Mouse (Mus musculus) embryonic fibroblast, embryonic 13.5 days (primary cell): ENCODE measurements at regions not wholly inside any gene's neighbourhood (a gene's known extent, or its start where the extent isn't known, plus 50 kb on each side); places are given as distances from the start of the nearest gene placed in this dataset.

Experiments
- H3K27ac ChIP-seq: 2 replicates; pipeline ENCODE4 v1.5.1; 2012; ENCODE audit warnings: low read length, control low read depth, inconsistent platforms; ENCODE audit not compliant: insufficient read depth
- H3K4me1 ChIP-seq: 2 replicates; pipeline ENCODE4 v1.6.1; 2011; ENCODE audit warnings: low read length; ENCODE audit not compliant: control insufficient read depth, insufficient read depth
- H3K4me3 ChIP-seq: 2 replicates; pipeline ENCODE4 v1.5.1; 2011; ENCODE audit warnings: mild to moderate bottlenecking, control low read depth, low read length; ENCODE audit not compliant: insufficient read depth
- CTCF ChIP-seq: IDR thresholded peaks from 2 replicates; pipeline ENCODE4 v1.5.1; 2011; ENCODE audit warnings: mild to moderate bottlenecking, control low read depth, low read length, moderate library complexity, borderline replicate concordance; ENCODE audit not compliant: insufficient read depth
- POLR2A ChIP-seq: IDR thresholded peaks from 2 replicates; pipeline ENCODE4 v1.6.1; 2011; ENCODE audit warnings: low read depth, mild to moderate bottlenecking, control low read depth, low read length, moderate library complexity

- H3K4me3 ChIP-seq, result no peak overlapping the region
Measured at GRCm38 (mm10) chr6:35380721-35381466, 55.0 kb upstream of the Fam180a start.

DNA sequence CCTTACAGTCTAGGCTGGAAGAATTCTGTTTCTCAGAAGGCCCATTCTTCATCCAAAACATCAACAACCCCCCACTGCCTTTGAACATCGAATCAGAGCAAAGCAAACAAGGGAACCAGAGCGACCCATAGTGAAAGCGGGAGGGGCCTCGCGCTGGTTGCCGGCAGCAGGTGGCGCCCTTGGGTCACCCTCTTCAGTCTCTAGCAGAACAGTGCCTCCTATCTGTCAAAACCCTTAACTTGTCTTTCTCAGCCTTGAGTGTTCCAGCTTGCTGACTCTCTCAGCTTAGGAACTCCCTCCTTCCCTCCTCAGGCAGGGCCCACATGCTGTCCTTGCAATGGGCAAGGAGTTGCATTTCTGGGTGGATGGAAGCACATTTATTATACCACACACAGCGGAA, 53.9 kb upstream of the Fam180a start:
- TF ChIP-seq CTCF (peak; percentile 93), POLR2A (no peak)
- Histone ChIP-seq H3K4me3 (no peak overlapping the region), H3K4me1 (0 out of 2 replicates have a peak, but pooled peaks cover 3% of the 10 kb centered on the region), H3K27ac (no peak overlapping the region)

More at GRCm38 (mm10) chr6:35380721-35381466, 55.0 kb upstream of the Fam180a start:
- TF ChIP-seq CTCF, result no peak
- TF ChIP-seq POLR2A, result no peak
- H3K27ac ChIP-seq, result no peak overlapping the region
- 0 out of 2 replicates have a peak, but pooled peaks cover 3% of the 10 kb centered on the region for H3K4me1 ChIP-seq

DNA sequence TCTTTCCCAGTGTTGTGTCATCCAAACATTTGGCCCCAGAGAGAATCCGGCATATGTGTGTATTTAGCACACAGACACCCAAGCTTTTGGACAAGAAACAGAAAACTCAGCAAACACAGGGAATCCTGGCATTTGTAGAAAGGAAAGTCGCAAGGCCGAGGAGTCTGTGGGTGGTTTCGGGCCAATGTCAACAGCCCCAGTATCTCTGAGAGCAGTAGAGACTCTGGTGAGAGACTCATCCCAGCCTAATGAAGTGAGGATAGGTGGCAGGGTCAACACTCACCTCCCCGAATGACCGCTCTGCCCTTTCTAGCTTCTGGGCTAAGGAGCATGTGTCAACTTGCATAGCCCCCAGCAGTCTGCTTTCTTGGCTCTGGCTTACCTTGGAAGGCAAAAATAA, 52.9 kb upstream of the Fam180a start:
- no peak overlapping the region for H3K27ac ChIP-seq
- no peak overlapping the region for H3K4me3 ChIP-seq
- H3K4me1 ChIP-seq, result no peaks in the 10 kb centered on the region
- no peak for TF ChIP-seq POLR2A
- no peak for TF ChIP-seq CTCF

DNA sequence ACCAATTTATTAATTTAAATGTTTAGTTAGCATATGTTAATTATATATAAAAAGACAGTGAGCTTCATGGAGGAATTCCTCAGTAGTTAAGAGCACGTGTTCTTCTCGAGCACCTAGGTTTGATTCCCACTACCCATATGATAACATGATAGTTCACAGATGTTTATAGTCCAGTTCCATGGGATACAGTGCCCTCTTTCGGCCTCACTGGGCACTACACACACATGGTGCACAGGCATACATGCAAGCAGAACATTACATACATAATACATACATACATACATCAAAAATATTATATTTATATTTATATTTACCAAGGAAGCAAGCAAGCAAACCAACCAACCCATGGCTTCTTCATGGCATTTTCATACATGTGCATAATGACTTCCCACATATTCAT, 51.6 kb upstream of the Fam180a start:
- H3K27ac ChIP-seq, result no peak overlapping the region
- no peak for TF ChIP-seq CTCF
- TF ChIP-seq POLR2A, result no peak
- H3K4me1 ChIP-seq, result no peaks in the 10 kb centered on the region; the same call in 1 of the 2 replicates
- no peak overlapping the region for H3K4me3 ChIP-seq

DNA sequence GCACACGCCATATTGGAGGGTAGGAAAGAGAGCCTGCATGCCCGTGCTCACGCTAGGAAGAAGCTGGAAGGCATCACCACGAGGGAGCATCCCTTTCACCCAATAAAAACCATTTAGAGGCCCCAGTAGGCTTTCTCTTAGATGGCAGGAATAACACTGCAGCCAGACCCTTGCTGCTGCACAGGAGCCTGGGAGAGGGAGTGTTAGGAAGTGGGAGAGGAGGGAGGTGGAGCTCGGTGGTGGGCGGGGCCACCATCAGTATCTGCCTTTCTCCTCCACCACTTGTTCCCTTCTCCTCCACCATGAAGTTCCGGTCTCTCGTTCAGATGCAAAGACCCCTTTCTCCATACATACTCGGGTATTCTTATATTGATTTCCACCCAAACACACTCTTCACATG, 50.6 kb upstream of the Fam180a start:
- TF ChIP-seq CTCF (no peak), POLR2A (no peak)
- H3K4me3 ChIP-seq, result no peak overlapping the region
- no peak overlapping the region for H3K27ac ChIP-seq
- H3K4me1 ChIP-seq, result no peaks in the 10 kb centered on the region; the same call in 1 of the 2 replicates
